Mouse (Mus musculus) ovary, adult 18-20 months (tissue): ENCODE data around the gene Elp5.
"Not testable (repeated sequence)": the region's sequence is repeated elsewhere in the genome, so short reads cannot be mapped to it uniquely, and the experiment has no call there.

Experiments
- DNase-seq: peaks from one replicate; pipeline ENCODE4 v3.0.0; 2022; ENCODE audit warnings: low spot score, mixed read lengths

Gene Elp5

GRCm38 (mm10) chr11:69956218-69956617 lies 26.1 kb downstream of the Elp5 start:
- DNase-seq = no peak

- DNase-seq = not testable (repeated sequence)
Measured at GRCm38 (mm10) chr11:69955618-69956017, 26.7 kb downstream of the Elp5 start.

- no peak for DNase-seq
Measured at GRCm38 (mm10) chr11:69953267-69953915, 28.9 kb downstream of the Elp5 start.

- DNase-seq = no peak
Measured at GRCm38 (mm10) chr11:69952274-69952673, 30.0 kb downstream of the Elp5 start.

- no peak for DNase-seq
Measured at GRCm38 (mm10) chr11:69950807-69951459, 31.4 kb downstream of the Elp5 start.

GRCm38 (mm10) chr11:69948763-69949150 lies 33.6 kb downstream of the Elp5 start:
- DNase-seq = peak; percentile 62

- peak; percentile 81 for DNase-seq
Measured at GRCm38 (mm10) chr11:69948066-69948762, 34.1 kb downstream of the Elp5 start, which contains the start of gene Slc2a4. TSS of gene Slc2a4 (minus strand) at chr11:69948188.

- no peak for DNase-seq
Measured at GRCm38 (mm10) chr11:69947337-69948065, 34.8 kb downstream of the Elp5 start.

GRCm38 (mm10) chr11:69945997-69946891 lies 36.1 kb downstream of the Elp5 start:
- no peak for DNase-seq

- no peak for DNase-seq
Measured at GRCm38 (mm10) chr11:69945216-69945615, 37.1 kb downstream of the Elp5 start.

- DNase-seq = no peak
Measured at GRCm38 (mm10) chr11:69940962-69941361, 41.4 kb downstream of the Elp5 start.

- no peak for DNase-seq
Measured at GRCm38 (mm10) chr11:69939731-69940130, 42.6 kb downstream of the Elp5 start.

- no peak for DNase-seq
Measured at GRCm38 (mm10) chr11:69939181-69939580, 43.1 kb downstream of the Elp5 start.

GRCm38 (mm10) chr11:69938401-69938979 lies 43.8 kb downstream of the Elp5 start:
- no peak for DNase-seq

- no peak for DNase-seq
Measured at GRCm38 (mm10) chr11:69937834-69938233, 44.5 kb downstream of the Elp5 start.

GRCm38 (mm10) chr11:69937385-69937784 lies 44.9 kb downstream of the Elp5 start:
- DNase-seq = no peak

GRCm38 (mm10) chr11:69936714-69937347 lies 45.5 kb downstream of the Elp5 start:
- DNase-seq = no peak

- no peak for DNase-seq
Measured at GRCm38 (mm10) chr11:69936156-69936555, 46.2 kb downstream of the Elp5 start.

- peak; percentile 71 for DNase-seq
Measured at GRCm38 (mm10) chr11:69935137-69935879, 47.0 kb downstream of the Elp5 start, which contains the start of gene Ybx2. TSS of gene Ybx2 (plus strand) at chr11:69935796.

GRCm38 (mm10) chr11:69934681-69935080 lies 47.6 kb downstream of the Elp5 start:
- no peak for DNase-seq
